Mouse (Mus musculus): ENCODE measurements around the gene Lcn2. TPM values are rescaled to one million over a fixed set of nuclear protein-coding genes. Genes with fewer than 3 reads are reported as not detected.

The Lcn2 gene
- polyA plus RNA-seq, 1 experiment from 2014 or later = 1.2 TPM

DNA sequence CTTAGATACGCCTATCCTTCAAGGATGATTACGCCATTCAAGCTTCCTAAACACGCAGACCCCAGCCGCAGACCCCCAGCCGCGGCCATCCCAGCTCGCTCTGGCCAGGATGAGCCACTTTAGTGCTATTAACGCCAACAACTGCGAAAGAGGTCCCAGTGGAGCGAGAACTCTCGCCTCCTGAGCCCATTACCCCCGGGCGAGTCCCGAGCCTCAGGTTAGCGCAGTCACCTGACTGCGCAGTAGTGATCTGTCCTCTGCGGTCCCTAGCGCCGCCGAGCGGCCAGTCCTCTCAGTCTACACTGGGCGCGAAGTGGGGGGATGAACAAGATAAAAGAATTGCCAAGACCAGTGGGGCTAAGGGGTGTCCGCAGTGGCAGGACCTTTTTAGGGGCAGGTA, 26.6 kb downstream of the Lcn2 start:
- peak overlapping the region; percentile 10; the same call in 1 of the 2 replicates for H3K9ac ChIP-seq
- H3K4me1 ChIP-seq = peaks cover 27% of the 10 kb centered on the region
- peaks cover 13% of the 10 kb centered on the region for H3K36me3 ChIP-seq
- H3K9me3 ChIP-seq (replicated peaks) = no peaks in the 10 kb centered on the region
- H3K4me3 ChIP-seq = peak overlapping the region; percentile 31
- ATAC-seq (ENCODE audit: low FRiP score) = peak; percentile 55
- WGBS = 1% methylated on average over 24 of the region's 24 CpGs
- H3K27me3 ChIP-seq = peaks cover 11% of the 10 kb centered on the region
- H3K27ac ChIP-seq = no peak overlapping the region
- peak overlapping the region; percentile 63 for H3K4me2 ChIP-seq (replicated peaks)

- WGBS = 5% methylated on average over 14 of the region's 14 CpGs
- H3K4me2 ChIP-seq (replicated peaks) = peak overlapping the region; percentile 63
- H3K27ac ChIP-seq = no peak overlapping the region
- peaks cover 27% of the 10 kb centered on the region for H3K4me1 ChIP-seq
- H3K27me3 ChIP-seq = peaks cover 11% of the 10 kb centered on the region
- no peak overlapping the region for H3K9ac ChIP-seq
- H3K4me3 ChIP-seq = peak overlapping the region; percentile 31
- no peak for ATAC-seq (ENCODE audit: low FRiP score)
- no peaks in the 10 kb centered on the region for H3K9me3 ChIP-seq (replicated peaks)
- peaks cover 9% of the 10 kb centered on the region for H3K36me3 ChIP-seq
These were observed 27.3 kb downstream of the Lcn2 start for GRCm38 (mm10) chr2:32360741-32361140.

GRCm38 (mm10) chr2:32358381-32358780, 29.7 kb downstream of the Lcn2 start:
- WGBS = 61% methylated on average over 10 of the region's 10 CpGs
- H3K4me2 ChIP-seq (replicated peaks) = no peak overlapping the region
- peaks cover 11% of the 10 kb centered on the region for H3K27me3 ChIP-seq
- no peak overlapping the region for H3K4me3 ChIP-seq
- no peak for ATAC-seq (ENCODE audit: low FRiP score)
- H3K27ac ChIP-seq = no peak overlapping the region
- H3K9me3 ChIP-seq (replicated peaks) = no peaks in the 10 kb centered on the region
- H3K36me3 ChIP-seq = no peaks in the 10 kb centered on the region
- H3K9ac ChIP-seq = no peak overlapping the region
- H3K4me1 ChIP-seq = peaks cover 19% of the 10 kb centered on the region

DNA sequence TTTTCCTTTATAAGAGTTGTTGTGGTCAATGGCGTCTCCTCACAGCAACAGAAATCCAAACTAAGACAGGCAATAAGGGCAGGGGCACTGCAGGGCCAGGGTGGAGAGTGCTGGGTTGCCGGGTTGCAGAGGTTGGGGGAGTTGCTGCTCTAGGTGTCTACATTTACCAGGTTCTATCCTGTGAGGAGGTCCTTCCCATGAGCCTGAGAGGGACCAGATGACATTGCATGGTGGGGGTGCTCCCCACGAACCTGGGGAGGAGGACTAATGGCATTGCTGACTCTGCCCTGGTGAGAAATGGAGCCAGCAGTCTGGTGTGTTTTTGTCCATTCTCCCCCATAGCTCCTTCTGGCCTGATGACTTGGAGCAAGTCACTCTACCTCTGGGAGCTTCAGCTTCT, 30.3 kb downstream of the Lcn2 start:
- Histone ChIP-seq H3K36me3 (no peaks in the 10 kb centered on the region), H3K4me1 (peaks cover 20% of the 10 kb centered on the region), H3K9ac (no peak overlapping the region), H3K4me2 (replicated peaks) (no peak overlapping the region), H3K4me3 (no peak overlapping the region), H3K27ac (no peak overlapping the region), H3K27me3 (peaks cover 11% of the 10 kb centered on the region), H3K9me3 (replicated peaks) (no peaks in the 10 kb centered on the region)
- no peak for ATAC-seq (ENCODE audit: low FRiP score)
- 67% methylated on average over 3 of the region's 3 CpGs for WGBS

DNA sequence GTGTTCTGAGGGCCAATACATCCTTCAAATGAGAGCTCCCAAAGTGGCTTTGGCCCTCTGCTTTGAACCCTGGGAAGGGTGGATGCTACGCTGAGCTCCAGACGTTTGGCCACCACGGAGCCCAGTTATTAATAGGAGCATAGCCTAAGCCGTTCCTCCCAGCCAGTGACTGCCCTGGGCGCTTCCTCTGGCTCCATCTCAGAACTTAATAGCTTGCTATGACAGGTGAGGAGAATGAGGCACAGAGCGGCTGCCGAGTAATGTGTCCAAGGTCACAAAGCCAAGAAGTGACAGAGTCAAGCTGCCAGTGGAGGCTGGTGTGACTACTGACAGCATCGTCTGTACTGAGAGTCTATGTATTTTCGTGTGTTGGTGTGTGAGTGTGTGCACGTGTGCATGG, 31.8 kb downstream of the Lcn2 start:
- Histone ChIP-seq H3K4me2 (replicated peaks) (no peak overlapping the region), H3K4me3 (no peak overlapping the region), H3K27ac (no peak overlapping the region), H3K4me1 (peaks cover 20% of the 10 kb centered on the region), H3K36me3 (no peaks in the 10 kb centered on the region), H3K9me3 (replicated peaks) (no peaks in the 10 kb centered on the region), H3K27me3 (0 out of 2 replicates have a peak, but pooled peaks cover 4% of the 10 kb centered on the region), H3K9ac (no peak overlapping the region)
- 82% methylated on average over 10 of the region's 10 CpGs for WGBS
- no peak for ATAC-seq (ENCODE audit: low FRiP score)

- H3K9ac ChIP-seq = no peak overlapping the region
- H3K9me3 ChIP-seq (replicated peaks) = no peaks in the 10 kb centered on the region
- H3K27me3 ChIP-seq = 0 out of 2 replicates have a peak, but pooled peaks cover 6% of the 10 kb centered on the region
- 92% methylated on average over 3 of the region's 3 CpGs for WGBS
- peaks cover 25% of the 10 kb centered on the region for H3K4me1 ChIP-seq
- no peak for ATAC-seq (ENCODE audit: low FRiP score)
- no peak overlapping the region for H3K27ac ChIP-seq
- H3K4me2 ChIP-seq (replicated peaks) = no peak overlapping the region
- no peak overlapping the region for H3K4me3 ChIP-seq
- no peaks in the 10 kb centered on the region for H3K36me3 ChIP-seq
These were observed 33.6 kb downstream of the Lcn2 start for GRCm38 (mm10) chr2:32354336-32354895.

DNA sequence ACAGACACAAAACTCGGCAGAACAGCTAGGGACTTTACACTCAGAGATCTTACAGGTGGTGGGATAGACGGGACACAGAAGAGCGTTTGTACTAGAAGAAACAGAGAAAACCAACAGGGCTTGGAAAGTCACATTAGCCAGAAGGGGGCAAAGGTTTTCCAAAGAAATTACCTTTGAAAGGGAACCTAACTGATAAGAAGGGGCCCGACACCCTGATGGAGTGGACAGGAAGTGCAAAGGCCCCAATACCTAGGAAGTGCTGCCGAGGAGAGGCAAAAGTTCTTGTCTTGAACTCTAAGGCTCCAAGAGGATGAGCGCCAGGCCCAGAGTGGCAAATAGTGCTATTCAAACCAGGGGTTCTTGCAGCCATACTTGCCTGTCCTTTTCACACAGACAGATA, 34.2 kb downstream of the Lcn2 start:
- peak overlapping the region; percentile 68; the same call in 1 of the 2 replicates for H3K4me2 ChIP-seq (replicated peaks)
- H3K4me3 ChIP-seq = no peak overlapping the region
- no peaks in the 10 kb centered on the region for H3K36me3 ChIP-seq
- peaks cover 25% of the 10 kb centered on the region for H3K4me1 ChIP-seq
- no peak for ATAC-seq (ENCODE audit: low FRiP score)
- H3K27ac ChIP-seq = no peak overlapping the region
- 74% methylated on average over 6 of the region's 6 CpGs for WGBS
- no peaks in the 10 kb centered on the region for H3K9me3 ChIP-seq (replicated peaks)
- 0 out of 2 replicates have a peak, but pooled peaks cover 6% of the 10 kb centered on the region for H3K27me3 ChIP-seq
- no peak overlapping the region for H3K9ac ChIP-seq

DNA sequence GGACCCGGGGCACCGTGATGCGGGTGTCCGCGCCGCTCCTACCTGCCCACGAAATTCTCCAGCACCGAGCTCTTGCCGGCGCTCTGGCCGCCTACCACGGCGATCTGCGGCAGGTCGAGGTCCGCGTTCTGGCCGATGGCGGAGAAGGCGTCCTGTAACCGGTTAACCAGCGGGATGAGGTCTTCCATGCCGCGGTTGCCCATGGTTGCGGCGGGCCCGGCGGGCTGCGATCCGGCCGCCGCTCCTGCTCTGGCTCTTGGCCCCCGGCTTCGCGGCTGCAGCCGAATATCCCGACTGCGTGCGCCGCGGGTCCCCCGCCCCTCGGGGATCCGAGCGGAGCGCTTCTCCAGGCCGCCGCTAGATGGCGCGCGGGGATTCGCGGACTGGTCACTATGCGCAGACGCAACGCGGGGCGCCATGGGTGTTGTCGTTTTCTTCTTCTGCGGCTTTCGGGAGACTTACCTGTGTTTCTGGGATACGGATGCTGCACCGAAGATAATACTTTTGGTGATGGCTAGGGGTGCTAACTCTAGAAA, 35.0 kb downstream of the Lcn2 start, which contains the start of gene Dnm1:
TSS of gene Dnm1 (minus strand) at position 332 of the 536 bp plus-strand sequence.
- Histone ChIP-seq H3K36me3 (no peaks in the 10 kb centered on the region), H3K9me3 (replicated peaks) (no peaks in the 10 kb centered on the region), H3K4me2 (replicated peaks) (peak within 1 kb of the TSS; percentile 68), H3K9ac (peak within 1 kb of the TSS; percentile 77), H3K4me3 (peak within 1 kb of the TSS; percentile 65), H3K27me3 (0 out of 2 replicates have a peak, but pooled peaks cover 3% of the 10 kb centered on the region), H3K4me1 (peaks cover 25% of the 10 kb centered on the region), H3K27ac (peak within 1 kb of the TSS; percentile 86)
- under 1% methylated on average over 57 of the region's 63 CpGs for WGBS
- peak; percentile 65 for ATAC-seq (ENCODE audit: low FRiP score)

- Histone ChIP-seq H3K4me3 (peak within 1 kb of the TSS; percentile 65), H3K4me2 (replicated peaks) (peak within 1 kb of the TSS; percentile 68), H3K9ac (peak within 1 kb of the TSS; percentile 77), H3K27me3 (0 out of 2 replicates have a peak, but pooled peaks cover 3% of the 10 kb centered on the region), H3K4me1 (peaks cover 25% of the 10 kb centered on the region), H3K36me3 (no peaks in the 10 kb centered on the region), H3K27ac (peak within 1 kb of the TSS; percentile 86), H3K9me3 (replicated peaks) (no peaks in the 10 kb centered on the region)
- 1% methylated on average over 32 of the region's 52 CpGs for WGBS
- ATAC-seq (ENCODE audit: low FRiP score) = peak; percentile 68
These were observed 35.7 kb downstream of the Lcn2 start, which contains the start of gene Ciz1 for GRCm38 (mm10) chr2:32352151-32353006. TSS of gene Ciz1 (plus strand) at chr2:32352327.

GRCm38 (mm10) chr2:32351471-32351961, 36.5 kb downstream of the Lcn2 start:
- Histone ChIP-seq H3K27ac (peak overlapping the region; percentile 86), H3K9me3 (replicated peaks) (no peaks in the 10 kb centered on the region), H3K27me3 (0 out of 2 replicates have a peak, but pooled peaks cover 3% of the 10 kb centered on the region), H3K36me3 (no peaks in the 10 kb centered on the region), H3K4me1 (peaks cover 25% of the 10 kb centered on the region), H3K4me3 (peak overlapping the region; percentile 65), H3K4me2 (replicated peaks) (peak overlapping the region; percentile 68), H3K9ac (peak overlapping the region; percentile 77)
- ATAC-seq (ENCODE audit: low FRiP score) = 0 out of 2 replicates have a peak, but pooled peaks have one; percentile 7
- 51% methylated on average over 9 of the region's 9 CpGs for WGBS

- WGBS = 49% methylated on average over 13 of the region's 13 CpGs
- 0 out of 2 replicates have a peak, but pooled peaks cover 3% of the 10 kb centered on the region for H3K27me3 ChIP-seq
These were observed 37.5 kb downstream of the Lcn2 start for GRCm38 (mm10) chr2:32350471-32351051.

More at GRCm38 (mm10) chr2:32350471-32351051, 37.5 kb downstream of the Lcn2 start:
- Histone ChIP-seq H3K4me2 (replicated peaks) (0 out of 2 replicates have a peak overlapping the region, but pooled peaks have one; percentile 68), H3K9ac (no peak overlapping the region), H3K4me3 (no peak overlapping the region), H3K4me1 (peaks cover 25% of the 10 kb centered on the region), H3K36me3 (no peaks in the 10 kb centered on the region), H3K27ac (0 out of 2 replicates have a peak overlapping the region, but pooled peaks have one; percentile 35), H3K9me3 (replicated peaks) (no peaks in the 10 kb centered on the region)
- ATAC-seq (ENCODE audit: low FRiP score) = no peak

All from hindbrain, embryonic 12.5 days (tissue).